Mouse (Mus musculus) c-Kit-positive CD71-positive TER-119-positive erythroid progenitor cells, embryonic 14.5 days (primary cell): ENCODE results near the gene Cstad.

Source experiments
- DNase-seq: peaks from one replicate; pipeline ENCODE4 v3.0.0-alpha.2; 2013; ENCODE audit warnings: low spot score

Gene Cstad

DNA sequence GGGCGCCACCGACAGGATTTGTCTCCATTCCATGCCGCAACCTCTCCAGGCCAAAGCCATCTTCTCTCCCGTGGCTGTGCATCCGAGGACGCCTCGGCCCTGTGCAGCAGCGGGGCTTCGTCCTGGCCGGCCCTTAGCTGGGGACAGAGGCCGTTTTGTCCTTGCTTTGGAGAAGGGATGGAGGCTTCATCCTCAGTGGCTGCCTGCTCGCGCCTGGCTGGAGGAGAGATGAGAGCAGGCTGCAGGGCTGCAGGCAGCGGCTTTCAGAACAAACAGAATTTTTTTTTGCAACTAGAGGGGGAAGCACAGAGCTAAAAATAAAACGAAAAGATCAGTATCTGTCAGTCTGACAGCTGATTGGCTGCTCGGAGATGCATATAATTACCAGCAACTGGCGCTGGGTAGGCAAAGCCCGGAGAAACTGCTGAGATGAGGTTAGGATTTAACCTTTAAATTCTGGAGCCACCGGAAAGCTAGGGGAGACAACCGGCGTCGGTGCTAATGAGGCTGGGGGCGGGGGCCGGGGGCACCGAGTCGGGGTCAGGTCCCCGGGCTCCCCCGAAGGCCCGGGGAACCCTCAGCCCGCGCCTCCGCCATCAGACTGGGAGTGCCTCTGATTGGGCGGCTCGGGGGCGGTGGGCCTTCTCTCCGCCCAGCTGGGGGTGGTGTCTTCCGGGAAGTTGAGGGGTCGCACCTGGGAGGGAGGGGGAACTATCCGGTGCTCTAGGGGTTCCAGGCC lies at the start of gene Cstad:
Gene Cstad (plus strand): TSS at position 400 of the 739 bp plus-strand sequence.
- peak; percentile 28 for DNase-seq

DNA sequence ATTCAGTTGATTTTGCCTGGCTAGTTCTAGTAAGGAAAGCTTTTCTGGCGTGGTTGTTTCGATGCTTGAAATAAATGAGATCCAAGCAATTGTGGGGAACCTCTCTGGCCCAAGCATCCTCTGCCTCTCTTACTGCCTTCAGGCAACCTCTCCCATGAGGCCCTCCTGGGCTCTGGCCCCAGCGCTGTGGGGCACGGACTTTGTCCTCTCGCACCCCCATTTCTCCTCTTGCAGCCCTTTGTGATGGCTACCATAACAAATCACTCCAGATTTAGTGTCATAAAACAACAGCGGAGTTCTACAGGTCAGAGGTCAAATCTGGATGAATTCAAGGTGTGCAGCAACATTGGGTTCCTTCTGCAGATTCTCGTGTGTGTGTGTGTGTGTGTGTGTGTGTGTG lies 49.1 kb upstream of the Cstad start:
- no peak for DNase-seq

DNA sequence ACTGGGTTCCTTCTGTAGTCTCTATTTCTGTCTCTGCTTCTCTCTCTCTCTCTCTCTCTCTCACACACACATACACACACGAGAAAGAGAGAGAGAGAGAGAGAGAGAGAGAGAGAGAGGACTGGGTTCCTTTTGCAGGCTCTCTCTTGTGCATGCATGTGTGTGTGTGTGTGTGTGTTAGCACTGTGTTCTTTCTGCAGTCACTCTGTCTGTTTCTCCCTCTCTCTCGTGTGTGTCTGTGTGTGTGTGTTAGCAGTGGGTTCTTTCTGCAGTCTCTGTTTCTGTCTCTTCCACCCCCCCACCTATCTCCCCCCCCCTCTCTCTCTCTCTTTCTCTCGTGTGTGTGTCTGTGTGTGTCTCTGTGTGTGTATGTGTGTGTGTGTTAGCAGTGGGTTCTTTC lies 48.6 kb upstream of the Cstad start:
- no peak for DNase-seq

DNA sequence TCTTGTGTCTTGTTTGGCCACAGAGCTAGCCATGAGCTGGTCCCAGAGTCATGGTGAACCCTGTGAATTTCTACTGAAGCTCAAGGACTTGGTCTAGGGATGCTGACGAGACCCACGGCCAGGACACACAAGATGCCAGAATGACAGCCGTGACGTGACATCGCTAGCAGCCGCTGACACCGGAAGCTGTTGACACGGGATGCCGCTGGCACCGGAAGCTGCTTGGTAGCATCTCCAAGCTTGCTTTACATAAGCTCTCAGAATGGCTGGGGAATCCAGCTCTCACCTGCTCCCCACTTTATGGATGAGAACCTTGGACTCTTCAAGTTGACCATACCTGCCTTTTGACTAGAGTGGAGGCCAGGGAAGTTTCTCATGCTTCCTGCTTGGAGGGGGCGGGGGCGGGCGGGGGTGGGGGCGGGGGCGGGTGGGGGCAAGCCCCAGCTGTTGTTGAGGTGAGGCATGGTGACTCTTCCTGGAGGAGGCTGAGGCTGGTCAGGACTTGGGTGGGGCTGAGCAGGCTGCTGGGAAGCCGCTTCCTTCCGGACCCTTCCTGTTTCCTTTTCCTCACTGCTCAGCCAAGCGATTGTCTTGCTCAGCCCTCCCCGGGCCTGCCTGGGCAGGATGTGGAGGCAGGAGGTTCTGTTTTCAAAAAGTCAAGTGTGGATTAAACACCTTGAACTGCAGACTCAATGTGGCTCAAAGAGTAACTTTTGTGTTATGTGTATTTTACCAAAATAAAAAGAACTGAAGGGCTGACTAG lies 47.2 kb upstream of the Cstad start:
- DNase-seq: no peak

DNA sequence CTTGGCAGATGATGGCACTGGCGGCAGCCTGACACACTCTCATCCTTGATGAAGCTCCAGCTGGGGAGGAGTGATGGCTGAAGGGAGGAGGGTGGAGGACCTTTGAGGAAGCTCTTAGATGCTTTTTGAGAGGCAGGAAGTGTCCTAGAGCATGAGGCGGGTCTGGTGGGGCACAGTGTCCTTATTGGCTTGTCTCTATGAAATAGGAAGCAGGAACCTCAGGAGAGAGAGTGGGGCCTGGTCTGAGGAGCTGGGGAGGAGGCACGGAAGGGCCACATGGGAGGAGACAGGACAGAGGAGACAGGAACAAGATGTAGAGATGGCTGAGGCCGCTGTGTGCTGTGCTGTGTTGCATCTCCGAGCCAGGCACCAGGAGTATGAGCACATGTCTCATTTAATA lies 43.3 kb upstream of the Cstad start:
- no peak for DNase-seq

DNA sequence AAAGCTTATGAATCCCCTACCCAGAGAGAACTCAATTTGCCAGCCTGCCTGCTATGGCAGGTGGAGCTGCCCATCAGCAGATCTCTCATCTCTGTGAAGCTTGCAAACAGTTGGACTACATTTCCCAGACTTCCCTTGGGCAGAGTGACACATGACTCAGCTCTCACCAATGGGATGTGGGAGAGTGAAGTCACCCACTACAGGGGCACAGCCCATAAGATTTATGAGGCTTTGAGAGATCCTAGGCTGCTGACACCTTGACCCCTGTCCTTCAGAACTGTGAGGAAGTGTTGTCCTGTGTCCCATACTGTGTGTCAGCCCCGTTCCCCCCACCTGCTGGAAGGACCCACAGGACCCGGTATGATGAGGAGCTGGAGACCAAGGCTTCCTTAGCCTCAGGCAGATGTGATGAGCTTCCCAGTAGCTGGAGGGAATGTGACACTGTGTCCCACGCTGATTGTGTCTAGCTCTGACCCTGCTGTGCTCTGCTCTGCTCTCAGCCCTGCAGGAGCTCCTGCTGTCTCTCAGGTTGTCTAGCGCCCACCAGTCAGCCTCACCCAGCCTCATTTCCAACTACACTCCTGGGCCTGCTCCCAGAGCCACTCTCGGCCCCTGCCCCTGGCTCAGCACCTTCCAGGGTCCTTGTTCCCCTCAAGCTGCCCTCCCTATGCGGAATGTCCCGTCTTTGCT lies 40.8 kb upstream of the Cstad start:
- DNase-seq: peak; percentile 22

DNA sequence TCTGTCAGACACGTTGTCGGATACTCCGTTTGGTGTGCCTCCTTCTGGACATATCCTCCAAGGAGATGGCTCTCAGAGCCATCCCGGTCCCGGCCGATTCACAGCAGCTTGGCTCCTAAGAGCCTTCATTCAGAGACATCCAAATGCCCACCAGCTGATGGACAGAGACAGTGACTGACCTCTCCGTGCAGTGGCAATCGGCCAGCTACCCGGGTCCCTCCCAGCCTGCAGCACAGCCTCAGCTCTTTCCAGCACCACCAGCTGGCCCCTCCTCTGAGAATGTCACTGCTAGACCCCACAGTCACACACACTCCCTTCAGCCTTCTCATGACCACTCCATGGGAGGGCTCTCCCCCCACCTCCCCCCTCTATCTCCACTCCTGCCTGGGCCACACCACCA lies 39.6 kb upstream of the Cstad start:
- no peak for DNase-seq

DNA sequence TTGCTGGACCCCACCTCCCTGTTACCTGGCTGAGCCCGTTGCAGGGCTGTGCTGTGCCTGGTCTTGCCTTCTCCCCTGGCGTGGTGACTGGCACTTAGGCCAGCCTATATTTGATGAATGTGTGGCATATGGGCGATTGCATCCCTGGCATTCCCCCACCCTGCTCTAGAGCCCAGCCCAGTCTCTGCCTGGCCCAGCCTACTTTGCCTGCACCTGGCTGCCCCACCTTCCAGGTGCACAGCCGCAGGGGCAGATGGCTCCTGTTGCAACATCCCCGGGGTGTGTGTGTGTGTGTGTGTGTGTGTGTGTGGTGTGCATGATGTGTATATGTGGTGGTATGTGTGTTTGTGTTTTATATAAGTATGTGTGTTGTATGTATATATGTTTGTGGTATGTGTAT lies 38.3 kb upstream of the Cstad start:
- DNase-seq: no peak

DNA sequence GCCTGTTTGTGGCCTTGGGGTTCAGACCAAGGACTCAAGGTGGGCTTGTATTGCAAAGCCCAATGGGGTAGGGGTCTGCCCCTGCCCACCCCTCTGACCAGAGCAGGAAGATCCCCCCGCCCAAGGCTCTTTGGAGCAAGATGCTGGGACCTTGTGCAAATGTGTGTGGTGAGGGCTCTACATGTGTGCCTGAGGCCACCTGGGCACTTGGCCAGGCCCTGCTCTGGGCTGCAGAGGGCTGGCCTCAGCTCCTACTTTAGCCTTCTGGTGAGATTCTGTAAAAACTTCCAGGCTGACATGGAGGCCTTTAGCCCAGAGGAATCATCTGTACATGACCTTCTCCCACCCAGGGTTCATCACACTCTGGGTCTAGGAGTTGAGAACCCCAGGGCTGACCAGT lies 35.3 kb upstream of the Cstad start:
- DNase-seq: no peak

DNA sequence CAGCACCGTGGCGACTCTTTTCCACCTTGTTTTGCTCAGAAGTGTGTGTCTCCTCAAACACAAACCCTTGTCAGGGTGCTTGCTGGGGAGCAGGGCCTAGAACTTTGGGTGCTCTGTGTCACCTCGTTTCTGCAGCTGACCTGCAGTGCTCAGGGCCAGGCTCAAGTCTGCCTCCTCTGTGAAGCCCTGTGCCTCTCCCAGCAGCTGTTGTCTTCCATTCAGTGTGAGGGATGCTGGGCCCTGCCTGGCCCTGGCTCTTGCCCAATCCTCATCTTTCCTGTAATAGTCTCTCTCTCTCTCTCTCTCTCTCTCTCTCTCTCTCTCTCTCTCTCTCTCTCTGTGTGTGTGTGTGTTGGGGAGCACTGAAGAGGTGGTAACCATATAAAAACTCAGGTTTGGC lies 32.3 kb upstream of the Cstad start:
- no peak for DNase-seq

DNA sequence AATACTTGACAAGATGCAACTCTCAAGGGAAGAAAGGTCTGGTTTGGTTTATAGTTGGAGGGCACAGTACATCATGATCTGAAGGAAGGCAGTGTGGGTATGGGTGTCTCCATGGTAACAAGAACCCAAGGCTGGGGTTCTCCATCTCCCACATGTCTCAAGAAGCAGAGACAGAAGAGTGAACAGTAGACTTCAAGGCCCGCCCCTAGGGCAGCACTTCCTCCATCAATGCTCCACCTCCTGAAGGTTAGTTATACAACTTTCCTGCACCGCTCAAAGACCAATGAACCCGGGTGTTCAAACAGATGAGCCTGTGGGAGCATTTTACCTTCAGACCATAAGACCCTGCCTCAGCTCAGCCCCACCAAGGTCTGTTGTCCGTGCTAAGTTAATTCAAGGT lies 23.2 kb upstream of the Cstad start:
- DNase-seq: no peak

DNA sequence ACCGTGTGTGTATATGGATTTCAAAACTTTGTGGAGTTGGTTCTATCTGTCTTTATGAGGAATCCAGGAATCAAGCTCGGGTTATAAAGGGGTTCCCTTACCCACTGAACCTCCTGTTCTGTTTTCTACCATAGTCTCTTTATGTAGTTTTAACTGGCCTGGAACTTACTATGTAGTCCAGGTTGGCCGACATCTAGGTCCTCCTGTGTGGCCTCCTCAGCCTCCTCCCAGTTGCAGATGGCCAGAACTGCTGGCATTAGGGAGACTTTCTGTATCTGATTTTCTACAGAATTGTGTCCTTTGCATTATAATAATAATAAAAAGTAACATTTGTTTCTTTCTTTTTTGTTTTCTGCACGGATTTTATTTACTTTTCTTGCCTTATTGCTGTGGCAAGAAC lies 21.3 kb upstream of the Cstad start:
- DNase-seq: no peak

DNA sequence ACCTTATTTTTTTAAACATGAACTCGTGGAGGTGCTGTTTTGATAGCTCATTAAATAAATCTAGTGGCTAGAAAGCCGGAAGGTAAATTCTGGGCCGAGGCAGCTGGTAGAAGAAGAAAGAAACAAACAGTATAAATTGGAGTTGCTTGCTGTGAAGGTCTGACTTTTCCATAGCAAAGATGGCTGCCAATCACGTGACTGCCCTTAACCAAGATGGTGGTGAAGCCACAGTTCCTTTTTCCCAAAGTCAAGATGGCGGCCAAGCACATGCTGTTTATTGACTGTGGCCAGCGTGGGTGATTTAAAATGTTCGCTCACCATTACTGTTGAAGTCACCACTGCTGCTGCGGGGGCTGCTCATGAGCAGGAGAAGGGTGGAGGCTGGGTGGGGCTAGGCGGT lies 17.8 kb upstream of the Cstad start:
- DNase-seq: no peak

DNA sequence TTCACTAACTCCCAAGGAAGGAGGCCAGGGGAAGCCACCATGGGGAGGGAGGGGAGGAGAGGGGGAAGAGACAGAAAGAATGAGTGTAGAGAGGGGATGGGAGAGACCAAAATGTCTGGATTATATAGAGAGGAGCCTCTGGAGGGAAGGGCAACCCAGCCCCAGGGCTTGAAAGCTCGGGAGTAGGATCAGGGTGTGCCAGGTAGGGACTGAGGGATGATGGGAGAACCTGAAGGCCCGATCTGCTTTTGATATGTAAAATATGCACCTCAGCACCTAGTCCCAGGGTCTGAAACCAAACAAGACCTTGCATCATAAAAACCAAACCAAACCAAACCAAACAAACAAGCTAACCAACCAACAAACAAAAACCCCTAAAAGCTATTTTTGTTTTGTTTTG lies 16.8 kb upstream of the Cstad start:
- DNase-seq: no peak

DNA sequence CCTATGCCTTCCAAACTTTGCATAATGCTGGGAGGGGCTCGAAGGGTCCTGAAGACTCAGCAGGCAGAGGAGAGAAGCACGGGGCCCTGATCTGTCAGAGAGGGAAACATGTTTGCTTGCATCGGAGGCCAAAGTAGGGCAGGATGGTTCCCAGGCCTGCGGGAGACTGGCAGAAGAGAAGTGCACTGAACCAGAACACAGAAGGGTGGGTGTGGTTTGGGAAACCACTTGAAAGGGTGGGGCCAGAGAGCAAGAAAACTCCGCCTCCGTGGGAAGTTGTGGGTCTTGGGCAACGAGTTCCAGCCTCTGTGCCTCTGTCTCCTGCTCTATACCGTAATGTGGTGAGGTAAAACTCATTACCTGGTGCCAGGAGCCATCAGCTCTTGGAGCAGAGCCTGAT lies 7.7 kb upstream of the Cstad start:
- peak; percentile 13 for DNase-seq

DNA sequence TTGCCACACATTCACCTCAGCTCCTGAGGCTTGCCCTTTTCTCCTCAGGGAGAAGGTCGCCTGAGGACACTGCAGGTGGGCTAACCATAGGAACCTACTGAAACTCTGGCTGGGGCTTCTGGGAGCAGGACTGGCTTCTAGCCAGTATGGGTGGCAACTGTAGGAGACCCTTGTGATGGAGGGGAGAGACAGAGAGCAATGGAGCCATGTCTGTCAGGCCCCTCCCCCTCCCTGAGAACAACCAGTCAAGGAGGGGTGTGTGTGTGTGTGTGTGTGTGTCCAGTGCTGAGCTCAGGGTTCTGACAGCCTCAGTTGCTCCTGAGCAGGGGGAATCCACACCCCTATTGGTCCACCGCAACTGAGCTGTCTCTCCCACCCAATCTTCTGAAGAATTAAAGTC lies 7.2 kb upstream of the Cstad start:
- DNase-seq: no peak

DNA sequence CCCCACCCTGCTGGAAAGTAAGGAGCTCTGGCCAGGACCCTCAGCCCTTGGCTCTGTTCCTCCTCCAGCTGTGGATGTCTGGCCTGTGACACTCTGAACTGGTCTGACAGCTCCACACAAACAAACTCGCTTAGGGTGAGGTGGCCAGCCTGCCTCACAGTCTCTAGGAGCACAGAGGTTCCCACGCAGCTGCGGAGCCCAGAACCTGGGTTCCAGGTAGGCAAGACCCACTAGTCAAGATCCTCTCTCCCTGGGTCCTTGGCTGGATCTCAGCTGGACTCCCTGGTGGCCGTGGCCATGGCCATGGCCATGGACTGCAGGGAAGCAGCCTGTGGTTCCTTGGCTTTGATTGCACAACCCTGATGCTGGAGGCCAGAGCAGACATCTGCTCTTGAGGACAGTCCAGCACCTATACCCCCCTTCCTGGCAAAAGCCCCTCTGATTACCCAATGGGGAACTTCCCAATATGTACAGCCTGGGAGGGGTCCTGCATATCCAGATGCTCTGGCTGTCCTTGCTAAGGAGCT lies 5.8 kb upstream of the Cstad start:
- no peak for DNase-seq

DNA sequence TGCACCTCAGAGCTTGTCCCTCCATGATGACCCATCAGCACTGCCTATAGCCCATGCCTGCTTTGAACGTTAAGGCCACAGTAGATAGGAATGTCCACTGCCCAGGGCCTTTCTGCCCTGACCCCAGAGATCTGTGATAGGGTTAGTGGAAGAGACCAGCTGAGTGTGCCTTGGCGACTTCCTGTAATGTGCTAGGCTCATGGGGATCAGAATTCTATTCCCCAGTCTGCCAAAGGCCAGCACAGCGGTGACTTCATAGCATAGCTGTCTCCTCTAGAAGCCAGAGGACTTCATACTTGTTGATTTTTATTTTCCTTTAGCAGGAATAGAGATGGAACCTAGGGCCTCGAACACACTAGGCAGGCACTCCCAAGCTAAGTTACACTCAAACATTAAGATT lies 5.1 kb upstream of the Cstad start:
- no peak for DNase-seq

DNA sequence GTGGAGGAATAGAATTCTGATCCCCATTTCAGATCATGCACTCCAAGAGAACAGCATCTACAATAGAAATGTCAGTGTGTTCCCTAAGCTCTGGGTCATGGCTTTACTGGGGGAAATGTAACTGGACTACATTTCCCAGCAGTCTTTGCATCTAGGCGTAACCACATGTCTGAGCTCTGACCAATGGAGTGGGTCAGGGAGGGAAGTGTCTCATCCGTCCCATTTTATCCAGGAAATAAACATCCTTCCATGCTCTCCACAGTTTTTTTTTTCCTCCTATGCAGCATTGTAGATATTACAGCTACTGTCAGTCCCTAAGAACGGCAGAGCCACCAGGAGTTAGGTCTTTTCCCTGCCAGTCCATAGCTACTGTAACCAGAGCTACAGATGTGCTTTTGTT lies 3.9 kb upstream of the Cstad start:
- peak; percentile 30 for DNase-seq

DNA sequence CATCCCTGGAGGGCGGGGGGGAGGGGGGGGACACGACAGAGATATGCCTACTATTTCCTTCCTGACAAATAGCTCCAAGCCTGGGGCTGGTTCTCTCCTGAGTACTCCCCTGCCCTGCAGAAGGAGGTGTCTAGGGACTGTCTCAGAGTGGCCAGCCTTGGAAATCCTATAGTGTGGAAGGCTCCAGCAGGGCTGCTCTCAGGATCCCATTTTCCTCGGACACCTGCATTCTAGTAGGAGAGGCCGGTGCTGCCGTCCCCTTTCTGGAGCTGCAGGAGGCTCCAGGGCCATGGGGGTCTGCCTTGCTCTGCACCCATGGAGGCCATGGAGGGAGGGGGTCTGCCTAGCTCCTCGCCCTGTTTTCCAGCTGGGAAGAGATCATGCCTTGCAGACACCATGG lies 2.4 kb upstream of the Cstad start:
- DNase-seq: no peak

DNA sequence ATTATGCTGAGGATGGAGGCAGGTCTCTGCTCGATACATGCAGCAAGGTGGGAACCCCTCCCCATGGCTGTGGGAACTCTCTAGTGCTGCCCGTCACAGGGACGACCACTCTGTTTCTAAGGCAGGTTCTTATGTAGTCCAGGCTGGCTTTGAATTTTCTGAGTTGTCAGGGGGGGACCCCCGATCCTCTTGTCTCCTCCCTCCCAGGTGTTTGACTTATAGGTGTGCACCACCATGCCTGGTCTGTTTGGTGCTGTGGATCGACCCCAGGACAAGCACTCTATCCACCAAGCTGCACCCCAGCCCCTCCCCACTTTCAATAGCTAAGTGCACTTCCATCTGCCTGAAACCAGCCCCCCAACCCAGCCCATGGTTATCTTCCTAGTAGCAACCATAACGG lies 1.9 kb upstream of the Cstad start:
- DNase-seq: no peak

DNA sequence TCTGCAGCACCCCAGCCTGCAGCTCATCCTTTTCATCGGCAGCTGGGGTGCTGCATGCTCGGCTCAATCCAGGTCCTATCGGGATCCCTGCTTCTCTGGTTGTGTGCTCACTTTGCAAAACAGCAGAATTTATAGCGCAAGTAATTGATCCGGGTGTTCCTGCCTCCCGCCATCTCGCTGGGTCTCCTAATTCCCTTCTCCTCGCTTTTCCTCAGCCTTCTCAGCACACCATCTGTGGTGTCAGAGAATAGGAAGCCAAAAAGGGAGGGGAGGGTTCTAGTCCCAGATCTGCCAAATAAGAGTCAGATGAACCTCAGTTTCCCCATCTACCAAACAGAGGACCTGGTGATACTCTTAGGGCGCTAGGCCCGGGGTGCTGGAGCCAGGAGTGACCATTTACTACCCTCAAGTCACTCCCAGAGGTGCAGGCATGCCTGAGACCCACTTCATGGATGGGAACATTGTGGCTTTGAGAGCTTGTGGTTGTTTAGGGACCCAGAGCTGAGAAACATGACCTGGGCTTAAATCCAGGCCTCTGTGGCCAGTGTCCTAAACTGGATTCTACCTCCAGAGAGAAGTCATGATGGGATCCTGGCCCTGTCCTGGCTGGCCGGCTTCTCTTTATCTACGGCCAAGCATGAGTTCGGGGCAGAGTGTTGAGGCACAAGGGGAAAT lies 1.1 kb upstream of the Cstad start:
- DNase-seq: no peak
